Mouse (Mus musculus): ENCODE results near the gene Gm10945. TPM values are rescaled to one million over a fixed set of nuclear protein-coding genes. Genes with fewer than 3 reads are reported as not detected.

Gene Gm10945
- not detected in 2 replicates for polyA plus RNA-seq (2012; rRNA removed)

- no peak for DNase-seq (ENCODE audit: low read depth, low spot score)
- WGBS = 79% methylated on average over 2 of the region's 2 CpGs
Observed at GRCm38 (mm10) chr10:6761287-6761811, at the start of gene Gm10945. Gm10945 (minus strand) TSS chr10:6761761.

DNA sequence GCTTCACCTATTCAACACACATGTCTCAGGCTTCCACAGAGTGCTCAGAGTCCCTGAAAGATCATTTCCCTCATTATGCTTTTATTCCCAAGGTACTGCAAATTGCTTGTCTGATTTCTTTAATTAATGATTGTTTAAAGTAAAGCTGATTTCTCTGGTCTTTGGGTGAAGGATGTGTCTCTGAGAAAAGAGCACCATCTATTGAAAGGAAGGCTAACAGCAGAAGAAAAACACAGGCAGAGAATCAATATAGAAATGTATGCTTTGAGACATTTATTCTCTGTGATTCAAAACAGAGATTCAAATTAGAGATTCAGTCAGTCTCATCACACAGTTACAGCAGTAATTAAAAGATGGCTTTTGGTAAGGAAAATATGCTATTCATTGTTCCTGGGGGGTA is 28.7 kb upstream of the Gm10945 start:
- DNase-seq (ENCODE audit: low read depth, low spot score) = no peak

DNA sequence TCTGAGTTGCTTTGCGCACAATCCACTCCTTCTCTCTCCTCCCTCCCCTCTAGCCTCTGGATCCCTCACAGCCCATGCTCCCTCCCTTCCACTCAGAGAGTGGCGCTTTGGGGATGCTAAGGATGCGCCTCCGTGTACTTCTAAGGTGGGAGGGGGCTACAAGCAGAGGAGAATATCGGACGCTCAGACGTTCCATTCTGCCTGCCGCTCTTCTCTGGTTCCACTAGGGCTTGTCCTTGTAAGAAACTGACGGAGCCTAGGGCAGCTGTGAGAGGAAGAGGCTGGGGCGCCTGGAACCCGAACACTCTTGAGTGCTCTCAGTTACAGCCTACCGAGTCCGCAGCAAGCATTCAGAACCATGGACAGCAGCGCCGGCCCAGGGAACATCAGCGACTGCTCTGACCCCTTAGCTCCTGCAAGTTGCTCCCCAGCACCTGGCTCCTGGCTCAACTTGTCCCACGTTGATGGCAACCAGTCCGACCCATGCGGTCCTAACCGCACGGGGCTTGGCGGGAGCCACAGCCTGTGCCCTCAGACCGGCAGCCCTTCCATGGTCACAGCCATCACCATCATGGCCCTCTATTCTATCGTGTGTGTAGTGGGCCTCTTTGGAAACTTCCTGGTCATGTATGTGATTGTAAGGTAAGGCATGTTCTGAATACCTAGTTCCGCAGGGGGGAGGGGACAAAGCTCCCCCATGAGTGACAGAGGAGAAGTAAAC is 27.1 kb upstream of the Gm10945 start:
- no peak for DNase-seq (ENCODE audit: low read depth, low spot score)
- 8% methylated on average over 25 of the region's 25 CpGs for WGBS

DNA sequence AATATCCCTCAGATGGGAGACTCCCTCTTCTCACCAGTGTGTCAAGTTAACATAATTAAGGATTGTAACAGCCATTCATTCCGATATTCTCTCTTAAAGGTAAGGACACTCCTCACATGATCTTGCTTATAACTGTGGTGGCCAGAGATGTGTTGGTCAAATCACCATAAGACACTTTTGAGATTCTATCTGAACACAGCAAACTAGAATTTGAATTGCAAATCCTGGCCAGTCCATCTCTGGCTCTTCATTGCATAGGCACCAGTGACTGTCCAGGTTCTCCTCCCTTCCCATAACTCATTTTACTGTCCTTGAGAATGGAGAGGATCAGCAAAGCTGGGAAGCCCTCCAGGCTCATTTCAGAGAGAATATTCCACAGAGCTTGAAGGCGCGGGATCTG is 3.4 kb downstream of the Gm10945 start, which contains the start of gene Oprm1:
Gene Oprm1, plus strand, starts transcription at position 301 of the 400 bp plus-strand sequence.
- WGBS = 90% methylated on average over 3 of the region's 3 CpGs
- no peak for DNase-seq (ENCODE audit: low read depth, low spot score)

GRCm38 (mm10) chr10:6753375-6753774 is 8.2 kb downstream of the Gm10945 start:
- no peak for DNase-seq (ENCODE audit: low read depth, low spot score)
- WGBS = 61% methylated on average over 5 of the region's 5 CpGs

- DNase-seq (ENCODE audit: low read depth, low spot score) = no peak
- WGBS = 89% methylated on average over 3 of the region's 3 CpGs
Observed at GRCm38 (mm10) chr10:6728469-6728868, 33.1 kb downstream of the Gm10945 start.

DNA sequence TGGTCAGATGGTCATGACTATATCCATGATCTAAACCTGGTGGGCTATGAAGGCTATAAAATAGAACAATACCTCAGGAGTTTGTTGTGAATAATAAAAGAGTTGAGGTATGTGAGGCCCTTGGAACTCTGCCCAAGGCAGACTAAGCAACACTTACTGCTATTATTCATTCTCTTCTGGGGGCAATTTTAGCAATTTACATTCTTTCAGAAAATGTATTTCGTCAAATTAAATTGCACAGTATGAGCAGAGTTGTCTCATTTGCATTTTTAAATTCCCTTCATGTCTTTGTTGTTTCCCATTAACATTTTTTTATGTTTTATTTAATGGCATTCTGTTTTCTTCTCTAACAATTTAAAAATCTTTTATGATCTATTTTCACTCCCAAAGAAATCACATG is 37.8 kb downstream of the Gm10945 start:
- 58% methylated on average over 1 of the region's 1 CpGs for WGBS
- DNase-seq (ENCODE audit: low read depth, low spot score) = no peak

DNA sequence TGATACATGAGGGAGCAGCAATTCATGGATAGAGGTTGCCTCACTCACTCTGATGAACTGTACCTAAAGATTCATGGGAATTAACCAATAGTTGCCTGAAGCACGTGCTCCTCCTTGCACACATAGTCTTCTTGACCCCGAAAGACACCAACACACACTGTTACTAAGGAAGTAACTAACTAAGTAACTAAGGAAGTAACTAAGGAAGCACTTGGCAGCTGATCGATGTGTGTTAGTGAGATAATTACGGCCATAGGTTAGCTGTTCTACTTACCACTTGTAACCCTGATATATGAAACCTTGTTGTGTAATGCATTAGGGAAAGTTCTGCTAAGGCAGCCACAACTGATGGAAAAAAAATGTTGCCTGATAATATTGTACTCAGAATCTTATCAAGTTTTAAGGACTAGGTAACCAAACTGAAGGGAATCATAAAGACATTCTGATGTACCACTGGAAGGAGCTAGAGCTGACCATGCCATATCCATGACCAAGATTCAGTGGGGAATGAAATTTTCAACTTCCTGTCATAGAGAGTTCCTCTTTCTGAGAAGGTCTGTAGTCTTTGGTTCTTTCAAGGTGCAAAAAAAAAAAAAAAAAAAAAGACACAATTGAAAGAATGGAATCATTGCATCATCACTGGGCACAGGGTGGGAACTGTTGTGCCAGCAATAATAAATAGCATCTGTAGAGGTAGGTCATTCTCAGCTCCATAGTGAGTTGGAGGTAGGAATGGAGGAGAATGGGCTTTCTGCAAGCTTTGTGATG is 44.2 kb downstream of the Gm10945 start:
- no peak for DNase-seq (ENCODE audit: low read depth, low spot score)
- WGBS = 61% methylated on average over 4 of the region's 4 CpGs

- 93% methylated on average over 1 of the region's 1 CpGs for WGBS
- DNase-seq (ENCODE audit: low read depth, low spot score) = no peak
Observed at GRCm38 (mm10) chr10:6705226-6705885, 56.2 kb downstream of the Gm10945 start.

- WGBS = 44% methylated on average over 13 of the region's 13 CpGs
- DNase-seq (ENCODE audit: low read depth, low spot score) = no peak
Observed at GRCm38 (mm10) chr10:6694218-6694850, 67.2 kb downstream of the Gm10945 start.

Other genes with a start within 250 kb of the Gm10945 start
- gene Oprm1, start 3.3 kb downstream of the Gm10945 start, polyA plus RNA-seq (2012; rRNA removed) = 0.16 TPM in 1 of 2 replicates, not detected in the other